Mouse (Mus musculus): ENCODE data around the gene Grb2. TPM values are rescaled to one million over a fixed set of nuclear protein-coding genes. Genes with fewer than 3 reads are reported as not detected.
A peak's percentile ranks its signal among the peaks of the same experiment; 100 is the strongest.

Gene Grb2
- total RNA-seq (2017) = 34.7 and 53.5 TPM in 2 replicates

DNA sequence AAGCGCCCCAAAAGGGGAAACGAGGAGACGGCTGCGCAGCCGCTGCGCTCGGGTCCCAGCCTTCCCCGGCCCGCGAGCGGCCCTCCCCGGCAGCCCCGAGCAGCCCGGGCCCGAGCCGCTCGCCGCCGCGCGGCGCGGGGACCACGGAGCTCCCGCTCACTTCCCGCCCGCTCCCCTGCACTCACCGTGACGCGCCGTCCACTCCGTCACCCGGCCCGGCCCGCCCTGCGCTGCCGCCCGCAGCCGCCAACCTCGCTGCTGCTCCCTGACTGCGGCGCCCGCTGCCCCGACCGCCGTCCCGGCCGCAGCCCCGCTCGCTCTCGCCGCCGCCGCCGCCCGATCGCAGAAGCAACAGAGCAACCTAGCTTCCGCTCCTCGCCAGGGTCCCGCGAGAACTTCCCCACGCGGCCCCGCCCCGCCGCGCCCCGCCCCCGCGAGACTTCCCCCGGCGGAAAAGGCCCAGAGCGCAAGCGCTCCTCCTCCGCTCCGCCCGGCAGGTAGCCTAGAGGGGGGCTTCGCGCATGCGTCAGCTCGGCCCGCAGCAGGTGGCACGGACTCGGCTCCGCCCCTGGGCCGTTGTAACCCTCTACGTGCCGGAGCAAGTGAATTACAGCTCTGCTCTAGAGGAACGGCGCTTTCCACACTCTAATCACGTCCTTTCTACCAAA lies at the start of gene Grb2:
Grb2 (minus strand) TSS at position 389 of the 668 bp plus-strand sequence.
- ATAC-seq (replicated peaks; ENCODE audit: low read depth, poor library complexity, severe bottlenecking) = peak; percentile 74

DNA sequence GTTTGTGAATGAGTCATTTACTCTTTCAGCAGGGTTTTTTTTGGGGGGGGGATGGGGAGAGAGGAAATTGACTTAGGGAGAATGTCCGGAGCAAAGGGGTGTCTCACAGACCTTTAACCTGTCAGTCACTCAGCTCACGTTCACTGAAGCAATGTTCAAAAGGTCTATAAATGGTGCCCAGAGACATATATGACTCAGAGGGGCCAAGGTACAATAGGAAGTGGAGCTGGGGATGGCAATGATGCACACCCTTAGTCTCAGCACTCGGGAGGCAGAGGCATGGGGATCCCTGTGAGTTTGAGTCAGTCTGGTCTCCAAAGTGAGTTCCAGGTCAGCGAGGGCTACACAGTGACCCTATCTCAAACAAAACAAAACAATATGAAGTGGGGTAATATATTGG lies 45.1 kb upstream of the Grb2 start:
- no peak for ATAC-seq (replicated peaks; ENCODE audit: low read depth, poor library complexity, severe bottlenecking)

DNA sequence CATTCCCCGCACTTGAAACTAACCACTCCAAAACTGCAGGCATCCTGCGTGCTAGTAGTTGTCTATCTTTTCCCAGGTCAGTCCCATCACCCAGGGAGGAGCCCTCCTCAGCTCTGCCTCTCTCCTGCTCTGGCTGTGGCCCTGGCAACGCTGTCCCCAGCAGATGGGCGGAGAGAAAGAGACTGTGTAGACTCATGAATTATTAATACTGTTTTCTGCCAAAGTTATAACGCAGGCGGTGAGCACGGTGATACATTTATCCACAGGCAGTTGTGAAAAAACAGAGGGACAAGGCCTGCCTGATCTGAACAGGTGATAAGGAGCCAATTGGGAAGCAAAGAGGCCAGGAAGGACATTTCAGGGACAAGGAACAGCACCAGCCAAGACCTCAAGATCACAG lies 44.3 kb upstream of the Grb2 start:
- ATAC-seq (replicated peaks; ENCODE audit: low read depth, poor library complexity, severe bottlenecking) = no peak

DNA sequence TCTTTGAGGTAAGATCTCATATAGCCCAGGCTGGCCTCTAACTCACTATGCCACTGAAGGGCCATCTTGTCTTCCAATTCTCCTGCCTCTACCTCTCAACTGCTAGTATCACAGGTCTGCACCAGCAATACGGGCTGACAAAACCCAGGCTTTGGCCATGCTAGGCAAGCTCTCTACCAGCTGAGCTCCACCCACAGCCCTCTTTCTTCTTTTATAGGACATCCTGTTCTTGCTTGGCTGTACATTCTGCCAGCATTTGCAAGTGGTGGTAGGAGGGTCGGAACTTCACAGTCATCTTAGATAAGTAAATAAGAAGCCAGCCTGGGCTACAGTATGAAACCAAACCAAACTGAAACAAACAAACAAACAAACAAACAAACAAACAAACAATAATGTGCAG lies 43.3 kb upstream of the Grb2 start:
- no peak for ATAC-seq (replicated peaks; ENCODE audit: low read depth, poor library complexity, severe bottlenecking)

DNA sequence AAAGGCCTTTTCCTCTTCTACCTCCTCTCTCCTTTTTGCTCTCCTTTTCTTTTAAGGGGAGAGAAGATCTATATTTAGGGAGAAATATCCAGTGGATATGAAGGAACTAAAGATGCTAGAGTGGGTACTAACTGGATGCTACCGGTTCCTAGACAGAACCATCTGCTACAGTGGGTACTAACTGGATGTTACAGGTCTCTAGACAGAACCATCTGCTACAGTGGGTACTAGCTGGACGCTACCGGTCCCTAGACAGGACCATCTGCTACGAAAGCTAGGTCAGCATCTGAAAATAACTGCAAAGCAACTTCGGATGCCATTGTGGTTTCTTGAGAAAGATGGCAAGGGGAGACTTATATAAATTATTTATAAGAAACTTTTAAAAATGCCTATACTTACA lies 41.4 kb upstream of the Grb2 start:
- no peak for ATAC-seq (replicated peaks; ENCODE audit: low read depth, poor library complexity, severe bottlenecking)

DNA sequence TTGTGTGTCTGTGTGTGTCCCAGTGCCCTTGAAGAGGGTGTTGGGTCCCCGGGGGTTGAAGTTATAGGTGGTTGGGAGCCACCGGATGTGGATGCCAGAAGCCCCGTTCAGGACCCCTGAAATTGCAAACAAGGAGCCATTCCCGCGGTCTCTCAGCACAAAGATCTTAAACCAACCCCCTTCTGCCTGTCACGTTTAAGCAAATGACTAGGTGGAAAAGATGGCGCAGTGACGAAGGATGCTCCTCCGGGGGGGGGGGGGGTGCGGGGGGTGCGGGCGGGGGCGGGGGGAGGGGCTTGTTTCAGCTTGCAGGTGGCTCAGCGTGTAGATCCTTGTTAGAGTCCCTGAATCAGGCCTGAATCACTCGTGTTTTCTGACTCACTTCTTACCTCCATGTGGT lies 39.0 kb upstream of the Grb2 start:
- no peak for ATAC-seq (replicated peaks; ENCODE audit: low read depth, poor library complexity, severe bottlenecking)

DNA sequence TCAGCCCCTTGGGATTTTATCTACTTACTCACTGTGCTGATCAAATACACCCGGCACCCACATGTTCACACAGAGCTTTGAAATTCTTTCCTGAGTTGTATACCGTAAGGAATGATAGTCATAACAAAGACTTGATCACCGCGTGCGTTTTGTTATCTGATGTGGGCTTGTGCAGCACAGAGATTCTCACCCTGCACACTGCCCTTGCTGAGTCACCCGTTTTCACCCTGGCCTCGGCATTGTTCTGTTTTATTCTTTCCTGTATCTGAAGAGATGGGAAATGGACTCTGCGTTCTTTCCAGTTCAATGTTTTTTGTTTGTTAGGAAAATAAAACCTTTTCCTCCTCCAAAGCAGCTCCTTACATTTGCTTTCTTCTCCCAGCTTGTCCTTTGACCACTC lies 38.4 kb upstream of the Grb2 start:
- 0 out of 2 replicates have a peak, but pooled peaks have one; percentile 45 for ATAC-seq (replicated peaks; ENCODE audit: low read depth, poor library complexity, severe bottlenecking)

DNA sequence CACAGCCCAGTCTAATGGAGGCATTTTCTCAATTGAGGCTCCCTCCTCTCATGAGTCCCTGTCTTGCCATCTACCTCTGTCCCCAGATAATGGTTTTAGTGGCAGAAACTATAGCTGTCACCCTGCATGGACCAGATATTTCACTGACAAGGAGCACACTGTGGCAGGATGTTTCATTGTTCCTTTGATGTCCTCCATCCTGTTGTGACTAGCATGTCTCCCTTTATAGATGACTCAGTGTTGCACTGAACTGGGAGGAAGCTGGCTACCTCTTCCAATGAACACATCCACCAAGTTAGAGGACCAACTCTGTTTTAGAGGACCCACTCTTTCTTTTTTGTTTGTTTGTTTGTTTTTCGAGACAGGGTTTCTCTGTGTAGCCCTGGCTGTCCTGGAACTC lies 37.7 kb upstream of the Grb2 start:
- ATAC-seq (replicated peaks; ENCODE audit: low read depth, poor library complexity, severe bottlenecking) = no peak

DNA sequence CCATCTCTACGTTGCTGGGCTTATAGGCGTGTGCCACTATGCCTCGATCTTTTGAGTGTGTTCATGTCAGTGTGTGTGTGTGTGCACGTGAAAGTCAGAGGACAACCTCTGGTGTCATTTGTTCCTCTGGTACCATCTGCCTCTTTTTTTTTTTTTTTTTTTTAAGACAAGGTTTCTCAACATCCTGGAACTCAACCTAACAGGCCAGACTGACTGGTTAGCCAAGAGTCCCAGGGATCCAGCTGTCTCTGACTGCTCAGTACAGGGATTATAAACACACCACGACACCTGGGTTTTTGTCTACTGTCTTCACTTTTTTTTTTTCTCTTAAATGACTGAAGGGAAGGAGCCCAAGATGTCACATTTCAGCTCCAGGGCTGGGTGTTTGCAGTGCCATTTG lies 36.0 kb upstream of the Grb2 start:
- ATAC-seq (replicated peaks; ENCODE audit: low read depth, poor library complexity, severe bottlenecking) = no peak

DNA sequence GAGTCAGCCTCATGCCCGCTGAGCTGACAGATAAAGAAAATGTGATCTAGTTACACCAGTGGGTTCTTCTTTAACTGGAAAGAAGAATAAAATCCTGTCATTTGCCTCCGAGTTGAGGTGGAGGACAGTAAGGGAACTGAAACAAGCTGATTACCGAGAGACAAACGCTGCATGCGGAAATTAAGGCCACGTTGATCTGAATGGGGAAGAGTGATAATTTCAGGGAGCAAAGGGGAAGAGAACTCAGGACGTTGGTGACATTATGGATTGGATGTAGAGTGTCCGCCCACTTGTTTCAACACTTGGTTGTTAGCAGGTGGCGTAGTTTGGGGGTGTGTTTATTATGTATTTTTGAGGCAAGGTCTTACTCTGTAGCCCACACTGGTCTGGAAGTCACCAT lies 34.5 kb upstream of the Grb2 start:
- peak; percentile 54; the same call in 1 of the 2 replicates for ATAC-seq (replicated peaks; ENCODE audit: low read depth, poor library complexity, severe bottlenecking)

DNA sequence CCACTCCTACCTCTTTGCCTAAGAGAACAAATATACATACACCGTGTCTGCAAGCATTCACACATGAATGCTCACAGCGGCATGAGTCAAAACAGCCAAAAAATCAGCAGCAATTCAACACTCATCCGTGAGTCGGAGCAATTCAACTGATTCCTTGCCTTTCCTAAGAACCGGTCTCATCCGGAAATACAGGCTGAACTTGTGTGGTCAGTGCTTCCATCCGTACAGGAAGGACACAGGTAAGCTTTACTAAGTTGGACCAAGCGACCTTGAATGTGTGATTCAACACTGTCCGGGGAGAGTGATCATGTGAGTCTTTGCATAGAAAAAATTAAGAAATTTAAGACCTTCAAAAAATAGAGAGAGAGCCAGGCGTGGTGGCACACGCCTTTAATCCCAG lies 32.7 kb upstream of the Grb2 start:
- no peak for ATAC-seq (replicated peaks; ENCODE audit: low read depth, poor library complexity, severe bottlenecking)

DNA sequence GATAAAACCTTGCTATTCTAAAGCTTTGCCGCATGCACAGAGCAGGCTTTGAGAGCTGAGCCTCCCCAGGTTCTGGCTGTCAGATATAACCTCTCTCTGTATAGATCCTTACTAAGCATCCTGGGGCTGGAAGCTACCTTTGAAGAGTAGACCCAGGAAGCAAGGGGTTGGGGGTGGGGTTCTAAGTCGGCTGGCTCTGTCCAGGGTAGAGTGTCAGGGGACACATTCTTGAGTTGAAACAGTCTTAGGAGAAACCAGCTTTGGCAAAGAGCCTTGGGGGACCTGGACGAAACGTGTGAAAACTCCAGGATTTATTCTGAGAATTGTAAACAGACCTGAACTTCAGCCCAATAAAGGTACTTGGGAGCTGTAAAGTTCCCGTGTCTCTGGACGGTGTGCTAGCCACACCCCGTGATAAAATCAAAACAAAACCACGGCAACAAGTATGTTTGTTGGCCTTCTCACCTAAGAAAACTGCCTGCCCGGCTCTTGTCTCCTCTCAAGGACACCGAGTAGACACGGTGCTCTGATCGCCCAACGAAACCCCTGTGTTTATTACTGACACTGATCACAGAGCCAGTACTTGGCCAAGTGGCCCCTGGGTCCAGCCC lies 30.0 kb upstream of the Grb2 start:
- no peak for ATAC-seq (replicated peaks; ENCODE audit: low read depth, poor library complexity, severe bottlenecking)

DNA sequence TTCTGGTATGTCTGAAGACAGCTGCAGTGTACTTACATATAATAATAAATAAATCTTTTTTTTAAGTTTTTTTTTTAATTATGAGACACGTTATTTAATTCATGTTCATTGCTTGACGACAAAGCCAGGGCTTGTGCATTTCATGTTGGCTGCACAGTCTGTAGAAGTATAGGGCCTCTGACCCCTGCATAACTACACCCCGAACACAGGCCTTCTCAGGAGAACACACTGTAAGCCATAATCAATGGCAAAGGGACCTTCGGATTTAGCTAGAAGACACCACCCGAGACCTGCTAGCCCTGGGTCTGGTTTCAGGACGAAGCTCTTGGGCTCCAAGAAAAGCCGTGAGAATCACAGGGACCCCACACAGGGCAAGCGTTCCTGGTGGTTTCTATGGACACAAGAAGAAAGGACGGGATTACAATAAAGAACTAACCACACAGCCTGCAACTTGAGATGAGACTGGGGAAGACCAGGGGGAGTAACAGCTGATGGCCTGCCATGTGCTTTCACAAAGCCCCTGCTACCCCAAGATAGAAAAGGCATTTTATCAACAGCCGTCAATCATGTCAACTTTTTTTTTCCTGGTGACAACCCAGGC lies 29.3 kb upstream of the Grb2 start:
- ATAC-seq (replicated peaks; ENCODE audit: low read depth, poor library complexity, severe bottlenecking) = no peak

DNA sequence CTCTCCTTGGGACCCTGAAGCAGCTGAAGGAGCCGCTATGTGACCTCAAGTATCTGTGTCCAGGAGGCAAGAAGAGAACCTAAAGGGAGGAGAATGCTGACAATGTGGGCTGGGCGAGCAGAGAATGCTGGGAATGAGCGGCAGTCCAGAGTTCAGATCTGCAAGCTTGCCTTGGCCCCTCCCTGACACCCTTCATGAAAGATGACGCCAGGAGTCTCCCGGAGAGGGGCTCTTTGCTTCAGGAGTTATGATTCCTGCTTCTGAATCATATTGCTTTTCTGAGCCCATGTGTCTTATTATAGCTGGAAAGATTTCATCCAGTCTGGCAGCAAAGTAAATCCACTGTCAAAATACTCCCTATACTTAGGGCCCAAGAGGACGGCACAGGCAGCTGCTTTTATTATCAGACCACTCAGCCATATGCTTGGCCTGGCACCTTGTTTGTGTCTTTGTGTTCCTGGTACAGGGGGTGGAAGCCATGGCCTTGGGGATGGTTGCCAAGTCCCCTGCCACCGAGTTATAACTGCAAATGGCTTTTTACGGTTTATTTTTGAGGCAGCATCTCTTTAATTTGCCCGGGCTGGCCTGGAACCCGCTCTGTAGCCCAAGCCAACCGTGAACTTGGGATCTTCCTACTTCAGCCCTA lies 25.8 kb upstream of the Grb2 start:
- ATAC-seq (replicated peaks; ENCODE audit: low read depth, poor library complexity, severe bottlenecking) = no peak

DNA sequence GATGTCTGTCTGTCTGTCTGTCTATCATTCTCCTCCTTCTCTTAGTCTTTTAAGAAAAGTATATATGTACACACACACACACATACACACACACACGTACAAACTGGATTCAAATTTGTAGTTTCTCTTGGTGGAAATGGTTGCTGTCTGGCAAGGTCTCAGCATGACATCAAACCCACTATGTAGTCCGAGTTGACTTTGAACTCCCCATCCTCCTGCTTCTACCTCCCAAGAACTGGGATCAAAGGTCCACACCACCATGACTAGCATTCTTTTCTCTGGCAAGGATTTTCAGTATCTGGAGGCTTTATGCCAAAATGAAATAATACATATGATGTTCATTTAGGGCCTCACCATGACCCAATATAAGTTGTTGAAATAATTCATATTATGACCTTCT lies 14.8 kb upstream of the Grb2 start:
- ATAC-seq (replicated peaks; ENCODE audit: low read depth, poor library complexity, severe bottlenecking) = no peak

DNA sequence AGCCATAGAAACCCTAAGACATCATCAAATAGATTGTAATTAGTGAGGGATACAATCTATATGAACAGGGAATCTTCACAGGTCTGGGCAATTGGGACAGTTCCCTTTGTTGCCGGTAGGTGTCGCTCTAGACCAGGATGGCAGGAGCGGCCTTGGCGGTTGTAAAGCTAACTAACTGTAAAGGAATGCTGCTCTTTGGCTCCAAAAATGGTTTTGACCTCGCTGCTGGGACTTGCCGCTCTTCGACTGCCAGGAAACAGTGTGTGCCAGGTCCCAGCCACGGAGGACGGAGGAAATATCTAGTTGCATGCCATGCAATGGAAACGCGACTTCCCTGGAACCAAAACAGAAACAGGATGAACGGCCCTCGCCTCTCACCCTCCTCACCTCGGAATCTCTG lies 14.2 kb upstream of the Grb2 start:
- ATAC-seq (replicated peaks; ENCODE audit: low read depth, poor library complexity, severe bottlenecking) = peak; percentile 77

DNA sequence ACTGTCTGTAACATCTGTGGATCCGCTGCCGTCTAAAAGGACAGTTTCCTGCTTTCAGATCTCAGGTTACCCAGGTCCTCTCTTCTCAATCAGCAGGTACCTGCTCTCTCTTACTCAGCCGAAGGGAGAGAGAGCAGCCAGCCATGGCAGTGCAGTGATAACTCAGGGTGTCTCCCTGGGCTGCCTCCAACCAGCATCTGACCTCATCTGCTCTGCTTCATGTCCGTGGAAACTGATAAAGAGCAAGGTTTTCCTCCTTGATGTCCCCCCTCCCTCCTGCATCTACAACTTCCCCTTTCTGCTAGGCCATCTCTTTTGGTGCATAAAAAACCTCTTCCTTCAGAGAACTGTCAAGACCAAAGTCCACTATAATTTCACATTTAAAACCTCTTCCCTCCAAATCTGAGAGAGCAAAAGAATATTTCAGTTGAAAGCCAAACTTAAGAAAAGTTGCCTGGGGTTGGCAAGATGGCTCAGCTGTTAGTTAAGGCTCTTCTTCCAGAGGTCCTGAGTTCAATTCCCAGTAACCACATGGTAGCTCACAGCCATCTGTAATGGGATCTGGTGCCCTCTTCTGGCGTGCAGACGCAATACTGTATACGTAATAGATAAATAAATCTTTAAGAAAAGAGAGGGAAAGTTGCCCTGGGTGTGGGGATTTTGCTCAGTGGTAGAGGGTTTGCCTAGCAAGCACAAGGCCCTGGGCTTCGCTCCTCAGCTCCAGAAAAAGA lies 9.4 kb upstream of the Grb2 start:
- ATAC-seq (replicated peaks; ENCODE audit: low read depth, poor library complexity, severe bottlenecking) = peak; percentile 78

DNA sequence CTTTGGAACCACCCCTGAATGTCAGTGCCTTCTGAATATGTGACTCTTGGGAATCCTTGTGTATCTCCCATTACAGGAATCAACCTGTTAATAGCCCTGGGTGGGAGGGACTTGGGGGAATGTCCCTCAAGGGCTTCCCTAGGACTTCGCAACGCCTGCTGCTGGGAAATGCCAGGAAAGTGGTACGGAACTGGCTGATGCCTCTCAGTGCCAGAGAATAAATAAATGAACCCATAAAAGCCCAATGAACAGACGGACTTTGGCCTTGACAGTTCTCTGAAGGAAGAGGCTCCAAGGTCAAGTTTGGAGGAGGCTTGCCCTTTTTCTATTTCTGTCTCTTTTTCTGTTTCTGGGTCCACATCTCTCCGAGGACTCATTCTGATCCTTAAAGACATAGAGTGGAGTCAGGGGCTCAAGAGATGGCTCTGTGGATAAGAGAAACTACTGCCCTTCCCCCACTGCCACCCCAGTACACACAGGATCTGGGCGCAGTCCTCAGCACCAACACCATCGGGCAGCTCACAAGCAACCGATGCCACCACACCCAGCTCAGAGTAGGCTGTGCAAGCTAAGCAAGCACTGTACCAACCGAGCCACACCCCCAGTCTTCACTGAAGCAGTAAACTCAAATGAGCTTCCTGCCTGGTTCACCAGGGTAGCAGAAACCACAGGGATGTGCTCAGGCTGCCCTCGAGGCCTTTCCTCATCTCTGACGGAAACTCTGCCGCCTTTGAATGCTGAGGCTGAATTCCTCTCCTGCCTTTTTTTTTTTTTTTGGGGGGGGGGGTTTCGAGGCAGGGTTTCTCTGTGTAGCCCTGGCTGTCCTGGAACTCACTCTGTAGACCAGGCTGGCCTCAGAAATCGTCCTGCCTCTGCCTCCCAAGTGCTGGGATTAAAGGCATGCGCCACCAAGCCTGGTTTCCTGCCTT lies 8.3 kb upstream of the Grb2 start:
- peak; percentile 51 for ATAC-seq (replicated peaks; ENCODE audit: low read depth, poor library complexity, severe bottlenecking)

DNA sequence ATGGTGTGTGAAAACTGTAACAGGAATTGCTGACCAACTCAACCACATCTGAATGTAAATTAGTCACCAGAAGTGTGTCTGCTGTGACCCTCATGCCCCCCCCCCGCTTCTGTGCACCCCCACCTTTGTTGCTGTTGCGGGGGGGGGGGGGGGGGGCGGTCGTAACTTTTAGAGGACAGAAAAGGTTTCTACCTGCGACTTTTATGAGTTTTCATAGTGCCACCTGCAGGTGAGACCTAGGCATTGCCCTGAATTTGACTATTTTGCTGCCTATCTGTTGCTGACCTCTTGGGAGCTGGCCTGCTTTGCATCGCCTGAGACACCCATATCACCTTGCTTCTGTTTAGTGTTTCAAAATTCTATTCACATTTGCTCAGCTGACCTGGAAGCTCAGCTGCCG lies 6.1 kb upstream of the Grb2 start:
- ATAC-seq (replicated peaks; ENCODE audit: low read depth, poor library complexity, severe bottlenecking) = no peak

DNA sequence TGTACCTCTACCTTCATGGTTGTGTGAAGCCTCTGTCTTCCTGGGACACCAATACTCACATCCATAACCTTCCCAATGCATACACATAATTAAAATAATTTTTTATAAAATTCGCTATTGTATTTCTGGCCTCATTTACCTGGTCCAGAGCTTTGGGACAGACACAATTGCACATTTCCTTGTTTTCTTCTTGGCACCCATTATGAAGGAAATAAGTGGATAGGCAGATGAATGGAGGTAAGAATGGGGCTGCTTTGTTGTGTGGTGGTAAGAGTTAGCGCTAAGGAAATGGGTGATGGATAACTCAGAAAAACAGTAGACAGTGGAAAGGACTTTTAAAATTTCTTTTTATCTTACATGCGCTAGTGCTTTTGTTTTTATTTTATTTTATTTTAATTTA lies 5.0 kb upstream of the Grb2 start:
- ATAC-seq (replicated peaks; ENCODE audit: low read depth, poor library complexity, severe bottlenecking) = no peak
